Mouse (Mus musculus): ENCODE results near the gene Gm10643.
A peak's percentile ranks its signal among the peaks of the same experiment; 100 is the strongest.

Gene Gm10643

GRCm38 (mm10) chr8:84042066-84042947 is 22.6 kb downstream of the Gm10643 start, which contains the start of gene Il27ra:
Gene Il27ra (minus strand): TSS chr8:84042589.
- peak; percentile 81; the same call in 1 of the 2 replicates for ATAC-seq (ENCODE audit: low TSS enrichment)

DNA sequence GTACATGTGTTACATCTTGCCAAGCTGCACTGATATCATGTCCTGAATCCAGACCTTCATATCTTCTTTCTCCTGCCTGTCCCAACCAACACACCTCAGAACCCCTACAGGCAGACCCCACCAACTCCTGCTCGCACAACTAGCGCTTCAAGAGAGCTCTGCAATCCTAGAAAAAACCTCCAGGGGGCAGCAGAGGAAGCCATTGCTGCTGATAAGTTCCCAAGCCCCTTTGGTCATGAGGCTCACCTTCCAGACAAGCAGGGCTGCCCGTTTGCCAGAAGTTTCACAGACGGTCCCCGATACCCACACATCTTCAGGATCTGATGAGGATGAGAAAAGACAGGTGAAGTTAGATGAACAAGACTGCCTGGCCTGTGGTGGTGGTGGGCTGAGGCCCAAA is 25.9 kb downstream of the Gm10643 start:
- ATAC-seq (ENCODE audit: low TSS enrichment) = peak; percentile 56

DNA sequence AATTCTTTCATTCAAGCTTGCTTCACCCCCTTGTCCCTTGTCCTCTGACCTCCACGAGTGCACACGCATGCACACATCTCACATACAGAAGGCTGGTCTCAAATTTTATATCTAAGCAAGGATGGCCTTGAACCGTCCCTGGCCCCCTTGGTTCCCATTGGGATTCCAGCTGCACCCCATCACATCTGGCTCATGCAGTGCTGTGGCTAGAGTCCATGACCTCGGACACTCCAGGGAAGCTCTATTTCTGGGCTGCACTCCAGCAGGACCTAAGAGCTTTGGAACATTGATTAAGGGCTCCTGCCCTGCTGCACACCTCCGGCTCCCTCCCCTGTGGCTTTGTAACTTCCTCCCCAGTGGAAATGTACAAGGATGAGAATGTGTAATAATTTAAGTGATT is 26.9 kb downstream of the Gm10643 start:
- ATAC-seq (ENCODE audit: low TSS enrichment) = no peak

- ATAC-seq (ENCODE audit: low TSS enrichment) = no peak
Observed at GRCm38 (mm10) chr8:84032777-84033176, 32.2 kb downstream of the Gm10643 start.

- no peak for ATAC-seq (ENCODE audit: low TSS enrichment)
Observed at GRCm38 (mm10) chr8:84029272-84029671, 35.7 kb downstream of the Gm10643 start.

DNA sequence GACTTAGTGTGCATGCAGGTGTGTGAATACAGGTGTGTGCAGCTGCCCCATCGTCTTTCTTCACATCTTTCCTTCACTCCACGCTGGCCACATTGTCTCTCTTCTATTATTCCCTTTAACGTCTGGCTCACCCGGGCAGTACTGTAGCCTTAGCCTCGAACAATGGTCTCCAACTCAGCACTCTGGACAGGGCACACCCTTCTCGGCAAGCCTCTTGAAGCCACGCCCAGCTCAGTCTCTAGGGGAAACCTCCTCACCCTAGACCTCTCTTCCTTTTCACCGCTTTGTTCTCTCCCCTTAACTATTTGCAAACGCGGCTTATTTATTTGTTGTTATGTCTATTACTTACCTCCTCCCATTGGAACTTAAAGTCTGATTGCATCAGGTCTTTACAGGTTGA is 37.5 kb downstream of the Gm10643 start:
- no peak for ATAC-seq (ENCODE audit: low TSS enrichment)

GRCm38 (mm10) chr8:84025863-84026262 is 39.1 kb downstream of the Gm10643 start:
- peak; percentile 48 for ATAC-seq (ENCODE audit: low TSS enrichment)

DNA sequence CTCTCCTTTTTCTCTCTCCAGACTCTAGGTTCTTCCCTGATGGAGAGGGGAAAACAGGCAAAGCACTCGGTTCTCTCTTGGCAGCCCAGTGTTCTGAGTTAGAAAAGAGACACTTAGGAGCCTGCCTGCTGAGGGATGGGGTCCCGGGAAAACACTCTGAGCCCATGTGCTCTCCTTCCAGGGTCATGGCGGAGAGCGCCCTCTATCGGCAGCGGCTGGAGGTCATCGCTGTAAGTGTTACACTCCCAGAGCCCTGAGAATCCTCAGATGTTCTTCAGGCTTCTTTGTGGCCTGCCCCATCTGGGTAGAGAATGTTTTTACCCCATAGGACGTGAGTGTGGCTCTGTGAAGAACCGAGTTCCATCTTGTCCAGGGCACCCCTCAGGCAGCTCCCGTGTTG is 40.8 kb downstream of the Gm10643 start:
- ATAC-seq (ENCODE audit: low TSS enrichment) = no peak

DNA sequence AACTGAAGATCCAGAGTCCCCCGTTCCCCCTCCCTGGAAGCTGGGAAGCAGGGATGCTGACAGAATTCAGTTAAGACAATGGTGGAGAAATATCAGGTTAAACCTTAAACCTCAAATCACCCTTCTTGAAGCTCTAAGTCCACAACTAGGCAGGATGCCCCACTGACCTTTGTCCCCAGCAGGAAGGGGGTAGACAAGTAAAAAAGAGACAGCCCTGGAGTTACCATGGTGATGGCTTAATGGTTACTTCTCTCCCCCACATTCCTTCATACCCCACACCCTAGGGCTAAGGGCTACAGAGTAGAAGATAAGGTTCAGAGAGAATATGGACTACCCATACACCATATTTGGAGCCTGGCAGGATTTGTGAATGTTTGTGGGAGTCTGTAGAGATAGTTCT is 41.3 kb downstream of the Gm10643 start:
- ATAC-seq (ENCODE audit: low TSS enrichment) = no peak

- ATAC-seq (ENCODE audit: low TSS enrichment) = no peak
Observed at GRCm38 (mm10) chr8:84023085-84023484, 41.9 kb downstream of the Gm10643 start.

- ATAC-seq (ENCODE audit: low TSS enrichment) = no peak
Observed at GRCm38 (mm10) chr8:84021569-84021968, 43.4 kb downstream of the Gm10643 start.

DNA sequence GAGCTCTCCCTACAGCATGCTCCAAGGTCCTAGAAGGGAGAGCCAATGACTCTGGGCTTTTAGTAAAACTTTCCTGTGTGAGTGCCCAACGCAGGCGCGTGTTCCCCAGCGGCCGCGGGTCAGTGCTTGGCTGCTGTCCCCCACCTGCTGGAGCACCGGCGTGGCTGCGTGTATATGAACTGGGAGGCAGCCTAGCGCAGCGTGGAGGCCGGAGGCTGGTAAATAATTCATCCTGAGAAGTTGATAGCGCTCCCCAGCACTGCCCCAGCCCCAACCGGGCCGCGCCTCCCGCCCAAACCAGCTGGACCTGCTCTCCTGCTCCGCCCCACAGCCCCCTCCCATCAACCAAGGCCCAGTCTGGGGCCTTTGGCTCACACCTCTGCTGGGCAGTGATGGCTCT is 43.8 kb downstream of the Gm10643 start, which contains the start of gene Palm3:
Gene Palm3, plus strand, starts transcription at position 376 of the 400 bp plus-strand sequence.
- ATAC-seq (ENCODE audit: low TSS enrichment) = no peak

DNA sequence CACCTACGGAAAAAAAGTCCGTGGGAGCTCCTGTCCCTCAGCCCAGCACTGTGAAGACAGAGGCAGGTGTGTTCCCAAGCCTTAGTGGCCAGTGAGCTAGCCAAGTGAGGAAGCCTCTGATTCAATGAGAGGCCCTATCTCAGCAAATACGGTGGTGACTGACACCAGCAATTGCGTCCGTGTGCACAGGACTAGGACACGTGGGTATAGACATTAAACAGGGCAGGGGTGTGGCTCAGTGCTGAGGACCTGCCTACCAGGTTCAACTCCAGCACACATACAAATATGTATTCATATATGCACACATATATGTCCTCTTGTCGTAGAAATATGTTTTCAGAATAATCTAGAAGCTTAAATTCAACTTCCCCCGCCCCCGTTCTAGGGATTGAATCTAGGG is 45.2 kb downstream of the Gm10643 start:
- ATAC-seq (ENCODE audit: low TSS enrichment) = no peak

- ATAC-seq (ENCODE audit: low TSS enrichment) = no peak
Observed at GRCm38 (mm10) chr8:84015833-84016232, 49.1 kb downstream of the Gm10643 start.

Data from frontal cortex, adult (tissue).